Mouse (Mus musculus) thymus, postnatal 0 days (tissue): ENCODE measurements around the gene Ldha. TPM values are rescaled to one million over a fixed set of nuclear protein-coding genes. Genes with fewer than 3 reads are reported as not detected.
"Not testable (repeated sequence)": the region's sequence is repeated elsewhere in the genome, so short reads cannot be mapped to it uniquely, and the experiment has no call there.

Experiments
- DNase-seq: peaks from one replicate; pipeline ENCODE4 v3.0.0-alpha.2; 2015; ENCODE audit warnings: low spot score
- polyA plus RNA-seq: library from polyadenylated mRNA; unstranded; fragments of >200 nt; fragmentation: Nextera tagmentation; extraction: Ambion mirVana; gene quantifications from 2 replicates; pipeline ENCODE4 v1.2.1, GENCODE M21; 2015

Ldha gene
- polyA plus RNA-seq, 1 experiment from 2014 or later, result 1,216 TPM

- no peak for DNase-seq
These were observed 36.0 kb downstream of the Ldha start for GRCm38 (mm10) chr7:46877255-46877654.

- DNase-seq, result no peak
These were observed 38.6 kb downstream of the Ldha start for GRCm38 (mm10) chr7:46879851-46880250.

GRCm38 (mm10) chr7:46880992-46881391, 39.7 kb downstream of the Ldha start:
- no peak for DNase-seq

GRCm38 (mm10) chr7:46881941-46882340, 40.7 kb downstream of the Ldha start:
- not testable (repeated sequence) for DNase-seq

- DNase-seq, result no peak
These were observed 42.0 kb downstream of the Ldha start for GRCm38 (mm10) chr7:46883304-46883703.

GRCm38 (mm10) chr7:46895511-46895910, 54.2 kb downstream of the Ldha start:
- DNase-seq, result no peak

GRCm38 (mm10) chr7:46899343-46899742, 58.1 kb downstream of the Ldha start:
- DNase-seq, result peak; percentile 34

Other genes with a start within 250 kb of the Ldha start
- gene Sergef, start 201.7 kb upstream of the Ldha start, polyA plus RNA-seq, result 11.0 and 11.1 TPM in 2 replicates
- 3.5 and 4.2 TPM in 2 replicates for gene Tph1, start 168.9 kb upstream of the Ldha start, polyA plus RNA-seq
- gene Saal1, start 130.8 kb upstream of the Ldha start, polyA plus RNA-seq, result 27.1 and 30.4 TPM in 2 replicates
- gene Saa3, start 125.8 kb upstream of the Ldha start, polyA plus RNA-seq, result 15.1 and 17.9 TPM in 2 replicates
- 0.08 and 0.18 TPM in 2 replicates for gene Saa4, start 108.9 kb upstream of the Ldha start, polyA plus RNA-seq
- 6.2 and 6.3 TPM in 2 replicates for gene Saa1, start 98.5 kb upstream of the Ldha start, polyA plus RNA-seq
- gene Saa2, start 89.7 kb upstream of the Ldha start, polyA plus RNA-seq, result 2.7 and 2.8 TPM in 2 replicates
- 15.1 and 16.8 TPM in 2 replicates for gene Hps5, start 45.4 kb upstream of the Ldha start, polyA plus RNA-seq
- 54.3 and 56.6 TPM in 2 replicates for gene Gtf2h1, start 45.4 kb upstream of the Ldha start, polyA plus RNA-seq
- not detected in 2 replicates for gene Ldhc, start 19.7 kb downstream of the Ldha start, polyA plus RNA-seq
- 145 and 152 TPM in 2 replicates for gene Tsg101, start 78.5 kb downstream of the Ldha start, polyA plus RNA-seq
- gene Uevld, start 117.1 kb downstream of the Ldha start, polyA plus RNA-seq, result 6.1 and 6.4 TPM in 2 replicates
- gene Gm9999, start 142.1 kb downstream of the Ldha start, polyA plus RNA-seq, result not detected in 2 replicates
- 14.7 and 15.1 TPM in 2 replicates for gene Spty2d1, start 166.9 kb downstream of the Ldha start, polyA plus RNA-seq
- gene Tmem86a, start 209.1 kb downstream of the Ldha start, polyA plus RNA-seq, result 20.5 and 21.3 TPM in 2 replicates